Mouse (Mus musculus): ENCODE data around the gene Gm5622. TPM values are rescaled to one million over a fixed set of nuclear protein-coding genes. Genes with fewer than 3 reads are reported as not detected.
"Not testable (repeated sequence)": the region's sequence is repeated elsewhere in the genome, so short reads cannot be mapped to it uniquely, and the experiment has no call there.

The Gm5622 gene
- polyA plus RNA-seq (2012; rRNA removed), result not detected in 2 replicates

DNA sequence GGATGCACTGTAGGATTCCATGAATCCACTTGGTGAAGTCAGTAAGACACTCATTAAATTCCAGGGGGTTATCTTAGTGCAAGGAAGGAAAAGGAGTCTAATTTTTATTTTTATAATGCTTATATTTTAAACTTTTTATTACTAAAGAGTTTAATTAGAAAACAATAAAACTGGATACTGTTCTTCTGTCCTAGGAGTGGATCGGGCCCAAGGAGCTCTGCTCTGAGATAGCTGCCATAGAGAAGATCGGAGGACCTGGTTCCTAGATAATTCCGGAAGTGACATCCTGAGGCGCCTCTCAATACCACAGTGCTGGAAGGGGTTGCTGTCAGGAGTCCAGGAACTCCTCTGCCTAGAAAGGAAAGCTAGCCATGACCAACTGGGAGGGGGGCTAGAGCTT, at the start of gene Gm5622:
Gene Gm5622 (plus strand): TSS at position 301 of the 400 bp plus-strand sequence.
- no peak for DNase-seq (ENCODE audit: low read depth)

DNA sequence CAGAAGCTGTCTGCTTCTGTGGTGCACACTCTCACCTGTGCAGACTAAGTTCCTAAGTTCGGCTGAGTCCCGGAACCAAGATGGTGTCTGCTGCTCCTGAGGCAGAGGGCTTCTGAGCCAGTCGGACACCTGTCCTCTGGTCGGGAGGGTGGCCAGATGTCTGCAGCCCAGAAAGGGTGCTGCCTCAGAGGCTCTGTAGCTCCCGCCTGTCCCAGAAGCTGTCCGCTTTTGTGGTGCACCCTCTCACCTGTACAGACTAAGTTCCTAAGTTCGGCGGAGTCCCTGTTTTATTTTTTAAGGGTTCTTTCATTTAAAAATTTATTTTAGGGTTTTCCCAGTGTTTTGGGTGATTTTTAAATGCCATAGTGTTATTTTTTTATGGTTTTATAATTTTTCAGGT, 45.2 kb upstream of the Gm5622 start:
- no peak for DNase-seq (ENCODE audit: low read depth)

DNA sequence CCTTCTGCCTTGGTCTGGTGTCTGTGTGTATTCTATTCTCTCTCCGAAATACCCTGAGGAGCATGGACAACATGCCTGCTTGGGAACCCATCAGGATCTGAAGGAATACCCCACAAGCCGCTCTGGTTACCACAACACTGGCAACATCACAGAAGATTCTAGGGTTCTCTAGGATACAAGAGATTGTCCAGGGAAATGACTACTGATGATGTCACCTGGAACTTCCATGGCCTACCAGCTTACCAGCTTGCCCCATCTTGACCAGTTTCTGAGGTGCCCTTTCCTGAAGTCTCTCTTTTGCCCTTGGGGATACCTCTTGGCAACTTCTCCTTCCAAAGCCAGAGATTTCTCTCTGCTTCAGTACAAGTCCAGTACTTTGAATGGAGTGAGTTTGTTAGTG, 21.4 kb downstream of the Gm5622 start, which contains the start of gene Gm17175:
Gene Gm17175 (minus strand): TSS at position 101 of the 400 bp plus-strand sequence.
- DNase-seq (ENCODE audit: low read depth), result not testable (repeated sequence)

DNA sequence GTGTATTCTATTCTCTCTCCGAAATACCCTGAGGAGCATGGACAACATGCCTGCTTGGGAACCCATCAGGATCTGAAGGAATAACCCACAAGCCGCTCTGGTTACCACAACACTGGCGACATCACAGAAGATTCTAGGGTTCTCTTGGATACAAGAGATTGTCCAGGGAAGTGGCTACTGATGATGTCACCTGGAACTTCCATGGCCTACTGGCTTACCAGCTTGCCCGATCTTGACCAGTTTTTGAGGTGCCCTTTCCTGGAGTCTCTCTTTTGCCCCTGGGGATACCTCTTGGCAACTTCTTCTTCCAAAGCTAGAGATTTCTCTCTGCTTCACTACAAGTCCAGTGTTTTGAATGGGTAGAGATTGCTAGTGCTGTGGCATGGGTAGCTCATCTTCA, 39.4 kb downstream of the Gm5622 start, which contains the start of gene Gm17174:
Gene Gm17174 (minus strand): TSS at position 101 of the 400 bp plus-strand sequence.
- not testable (repeated sequence) for DNase-seq (ENCODE audit: low read depth)

DNA sequence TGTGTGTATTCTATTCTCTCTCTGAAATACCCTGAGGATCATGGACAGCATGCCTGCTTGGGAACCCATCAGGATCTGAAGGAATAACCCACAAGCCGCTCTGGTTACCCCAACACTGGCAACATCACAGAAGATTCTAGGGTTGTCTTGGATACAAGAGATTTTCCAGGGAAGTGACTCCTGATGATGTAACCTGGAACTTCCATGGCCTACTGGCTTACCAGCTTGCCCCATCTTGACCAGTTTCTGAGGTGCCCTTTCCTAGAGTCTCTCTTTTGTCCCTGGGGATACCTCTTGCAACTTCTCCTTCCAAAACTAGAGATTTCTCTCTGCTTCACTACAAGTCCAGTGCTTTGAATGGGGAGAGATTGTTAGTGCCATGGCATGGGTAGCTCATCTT, 58.6 kb downstream of the Gm5622 start, which contains the start of gene Gm17078:
Gene Gm17078 (minus strand): TSS at position 101 of the 400 bp plus-strand sequence.
- no peak for DNase-seq (ENCODE audit: low read depth)

DNA sequence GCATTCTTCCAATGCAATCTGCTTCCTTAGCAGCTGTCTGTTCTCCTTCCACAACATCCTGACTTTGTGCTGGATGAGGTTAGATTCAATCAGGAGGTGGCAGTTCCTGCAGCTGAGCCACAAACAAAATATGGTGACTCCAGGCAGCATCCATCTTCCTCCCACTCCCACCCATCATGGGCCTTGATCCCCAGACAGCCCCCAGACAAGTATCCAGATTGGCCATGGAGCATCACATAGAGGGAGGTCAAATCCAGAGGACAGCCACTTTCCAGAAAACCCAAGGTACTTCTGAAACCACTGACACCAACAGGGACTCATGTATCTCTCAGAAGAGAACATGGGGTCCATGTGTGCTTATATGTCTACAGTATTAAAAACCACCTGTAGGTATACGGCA, 79.8 kb downstream of the Gm5622 start:
- DNase-seq (ENCODE audit: low read depth), result not testable (repeated sequence)

DNA sequence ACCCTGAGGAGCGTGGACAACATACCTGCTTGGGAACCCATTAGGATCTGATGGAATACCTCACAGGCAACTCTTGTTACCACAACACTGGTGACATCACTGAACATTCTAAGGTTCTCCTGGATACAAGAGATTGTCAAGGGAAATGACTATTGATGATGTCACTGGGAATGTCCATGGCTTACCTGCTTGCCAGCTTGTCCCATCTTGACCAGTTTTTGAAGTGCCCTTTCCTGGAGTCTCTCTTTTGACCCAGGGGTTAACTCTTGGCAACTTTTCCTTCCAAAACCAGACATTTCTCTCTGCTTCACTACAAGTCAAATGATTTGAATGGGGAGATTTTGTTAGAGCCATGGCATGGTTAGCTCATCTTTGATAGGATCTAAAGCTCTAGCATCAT, 83.0 kb downstream of the Gm5622 start, which contains the start of gene Gm4181:
Gene Gm4181 (minus strand): TSS at position 101 of the 400 bp plus-strand sequence.
- DNase-seq (ENCODE audit: low read depth), result not testable (repeated sequence)

DNA sequence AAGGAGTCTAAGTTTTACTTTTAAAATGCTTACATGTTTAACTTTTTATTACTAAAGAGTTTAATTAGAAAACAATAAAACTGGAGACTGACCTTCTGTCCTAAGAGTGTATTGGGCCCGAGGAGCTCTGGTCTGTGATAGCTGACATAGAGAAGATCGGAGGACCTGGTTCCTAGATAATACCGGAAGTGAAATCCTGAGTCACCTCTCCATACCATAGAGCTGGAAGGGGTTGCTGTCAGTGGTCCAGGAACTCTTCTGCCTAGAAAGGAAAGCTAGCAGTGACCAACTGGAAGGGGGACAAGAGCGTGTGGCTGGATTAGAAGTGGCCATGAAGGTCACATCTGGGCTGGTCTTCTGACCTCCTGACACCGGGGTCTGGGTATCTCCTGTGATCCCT, 124.7 kb downstream of the Gm5622 start:
- no peak for DNase-seq (ENCODE audit: low read depth)

DNA sequence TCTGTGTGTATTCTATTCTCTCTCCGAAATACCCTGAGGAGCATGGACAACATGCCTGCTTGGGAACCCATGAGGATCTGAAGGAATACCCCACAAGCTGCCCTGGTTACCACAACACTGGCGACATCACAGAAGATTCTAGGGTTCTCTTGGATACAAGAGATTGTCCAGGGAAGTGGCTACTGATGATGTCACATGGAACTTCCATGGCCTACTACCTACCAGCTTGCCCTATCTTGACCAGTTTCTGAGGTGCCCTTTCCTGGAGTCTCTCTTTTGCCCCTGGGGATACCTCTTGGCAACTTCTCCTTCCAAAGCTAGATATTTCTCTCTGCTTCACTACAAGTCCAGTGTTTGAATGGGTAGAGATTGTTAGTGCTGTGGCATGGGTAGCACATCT, 142.8 kb downstream of the Gm5622 start, which contains the start of gene Gm17079:
Gene Gm17079 (minus strand): TSS at position 101 of the 400 bp plus-strand sequence.
- not testable (repeated sequence) for DNase-seq (ENCODE audit: low read depth)

Other genes with a start within 250 kb of the Gm5622 start
- not detected in 2 replicates for gene Gm7247, start 191.0 kb upstream of the Gm5622 start, polyA plus RNA-seq (2012; rRNA removed)
- not detected in 2 replicates for gene Vmn2r88, start 142.0 kb upstream of the Gm5622 start, polyA plus RNA-seq (2012; rRNA removed)
- not detected in 2 replicates for gene Vmn2r89, start 100.9 kb upstream of the Gm5622 start, polyA plus RNA-seq (2012; rRNA removed)
- gene Gm17175, start 21.3 kb downstream of the Gm5622 start, polyA plus RNA-seq (2012; rRNA removed), result not detected in 2 replicates
- not detected in 2 replicates for gene Gm17174, start 39.3 kb downstream of the Gm5622 start, polyA plus RNA-seq (2012; rRNA removed)
- gene Gm17078, start 58.5 kb downstream of the Gm5622 start, polyA plus RNA-seq (2012; rRNA removed), result not detected in 2 replicates
- not detected in 2 replicates for gene Gm4181, start 82.9 kb downstream of the Gm5622 start, polyA plus RNA-seq (2012; rRNA removed)
- gene Gm17079, start 142.7 kb downstream of the Gm5622 start, polyA plus RNA-seq (2012; rRNA removed), result not detected in 2 replicates
- not detected in 2 replicates for gene Gm5800, start 164.4 kb downstream of the Gm5622 start, polyA plus RNA-seq (2012; rRNA removed)
- gene Ang4, start 220.8 kb downstream of the Gm5622 start, polyA plus RNA-seq (2012; rRNA removed), result not detected in 2 replicates
- gene AY358078, start 247.3 kb downstream of the Gm5622 start, polyA plus RNA-seq (2012; rRNA removed), result not detected in 2 replicates

Data from gonadal fat pad, adult 2 months (tissue).